Mouse (Mus musculus) spleen, adult 2 months (tissue): ENCODE data around the gene Cyb5r2.

Source experiments
- CTCF ChIP-seq: fragments of 200-500 bp; IDR thresholded peaks from 2 replicates; pipeline ENCODE4 v1.5.1; 2011; ENCODE audit warnings: mild to moderate bottlenecking, inconsistent platforms; ENCODE audit not compliant: insufficient read depth, insufficient read length, insufficient replicate concordance; ENCODE audit errors: extremely low read depth
- POLR2A ChIP-seq: fragments of 200-500 bp; IDR thresholded peaks from 2 replicates; pipeline ENCODE4 v1.6.1; 2011; ENCODE audit warnings: low read depth, low read length, inconsistent platforms

DNA sequence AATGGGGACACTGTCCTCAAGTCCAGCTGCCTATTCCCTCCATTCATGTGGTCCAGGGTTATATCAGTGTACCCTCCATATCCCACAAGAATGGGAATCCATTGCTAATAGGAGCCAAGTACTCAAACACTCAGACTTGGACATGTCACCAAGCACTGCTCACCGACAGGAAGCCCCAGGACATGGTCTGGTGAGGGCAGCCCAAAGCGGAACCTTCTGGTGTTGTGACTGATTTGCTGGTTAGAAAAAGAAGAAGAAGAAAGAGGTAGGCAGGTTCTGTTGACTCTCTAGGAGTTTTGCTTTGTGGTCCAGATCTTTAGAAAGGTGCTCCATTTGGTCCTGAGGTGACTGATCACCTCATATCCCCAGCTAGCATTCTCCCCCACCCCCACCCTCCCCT lies 1.1 kb downstream of the Cyb5r2 start:
- TF ChIP-seq CTCF (no peak), POLR2A (no peak)
